In the genomic region with DNA sequence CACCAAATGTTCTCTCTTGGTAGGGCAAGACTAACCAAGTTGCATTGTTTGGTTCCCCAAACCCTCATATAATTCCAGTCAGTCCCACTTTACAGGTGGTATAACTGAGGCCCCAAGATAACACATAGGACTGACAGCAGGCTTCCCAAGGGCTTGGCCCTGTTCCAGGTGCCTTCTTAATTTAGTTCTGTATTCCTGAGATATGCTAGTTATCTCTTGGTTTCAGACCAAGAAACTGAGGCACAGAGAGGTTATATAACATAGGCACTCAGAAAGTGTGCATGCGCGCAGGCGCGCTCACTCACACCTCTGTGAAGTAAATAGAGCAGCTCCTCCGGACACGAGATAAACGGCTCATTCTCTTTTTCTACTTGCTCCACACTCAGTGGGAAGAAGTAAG, we compare ENCODE assay signal across 26 mouse cellular contexts. TPM values are rescaled to one million over a fixed set of nuclear protein-coding genes. Genes with fewer than 3 reads are reported as not detected.
A peak's percentile ranks its signal among the peaks of the same experiment; 100 is the strongest.
DNase-seq lines count a peak whose midpoint lies in the region; ATAC-seq and TF ChIP-seq lines count a peak whose summit lies in the region.
"Had no signal": no experiment of that assay in that cellular context is flagged by ENCODE, and none has a peak within 500 bp of the region (broad histone marks: within the 10 kb centered on the region; RNA-seq: fewer than 3 reads in every experiment).

No protein-coding gene starts in this region.

- H3K4me1 ChIP-seq in embryonic facial prominence, embryonic 13.5 days, result peaks cover 70% of the 10 kb centered on the region
- H3K4me1 ChIP-seq in embryonic facial prominence, embryonic 10.5 days, result peaks cover 77% of the 10 kb centered on the region
- H3K4me1 ChIP-seq in testis, adult 2 months (ENCODE audit: control insufficient read depth, insufficient read depth, low read length), result peaks cover 20% of the 10 kb centered on the region
- H3K4me1 ChIP-seq in hindbrain, embryonic 16.5 days (ENCODE audit: control insufficient read depth, insufficient read depth, low read depth, low read length), result peaks cover 30% of the 10 kb centered on the region

- no peak overlapping the region for H3K4me3 ChIP-seq in embryonic facial prominence, embryonic 13.5 days
- H3K4me3 ChIP-seq in embryonic facial prominence, embryonic 10.5 days, result no peak overlapping the region
- peak overlapping the region; percentile 58; the same call in 1 of the 2 replicates for H3K4me3 ChIP-seq in testis, adult 2 months (ENCODE audit: control insufficient read depth, low read depth, low read length)
- no peak overlapping the region for H3K4me3 ChIP-seq in hindbrain, embryonic 16.5 days (ENCODE audit: low read length)
- H3K4me3 ChIP-seq: forebrain, embryonic 10.5 days; forebrain, embryonic 13.5 days; heart, adult 2 months; heart, embryonic 12.5 days; hindbrain, embryonic 12.5 days; hindbrain, embryonic 15.5 days; intestine, embryonic 15.5 days had no signal

- DNase-seq in embryonic facial prominence, embryonic 10.5 days (ENCODE audit: low spot score), result no peak
- DNase-seq in testis, postnatal 14 days (ENCODE audit: low spot score), result no peak
- DNase-seq in MEL-GATA-1-ER (ENCODE audit: extremely low read depth, low read depth), result peak; percentile 87
- DNase-seq: adrenal gland, postnatal 10 days; adrenal gland, postnatal 36 days; cerebellum, adult 18-20 months; cerebellum, adult 9-10 months; cerebellum, postnatal 14 days; gastrocnemius, postnatal 10 days; gastrocnemius, postnatal 36 days; heart, adult 2 months; kidney, adult 11 months; kidney, adult 8-10 months had no signal

- peaks cover 69% of the 10 kb centered on the region for H3K36me3 ChIP-seq in embryonic facial prominence, embryonic 13.5 days
- peaks cover 75% of the 10 kb centered on the region for H3K36me3 ChIP-seq in embryonic facial prominence, embryonic 10.5 days (replicated peaks)
- no peaks in the 10 kb centered on the region for H3K36me3 ChIP-seq in testis, adult 2 months (ENCODE audit: control insufficient read depth, insufficient read depth, low read length)
- H3K36me3 ChIP-seq in hindbrain, embryonic 16.5 days (ENCODE audit: control insufficient read depth, insufficient read depth, low read length), result peaks cover 14% of the 10 kb centered on the region
- H3K36me3 ChIP-seq: G1E had no signal

- no peak overlapping the region; the same call in 1 of the 2 replicates for H3K4me2 ChIP-seq in embryonic facial prominence, embryonic 13.5 days
- no peak overlapping the region for H3K4me2 ChIP-seq in hindbrain, embryonic 16.5 days (ENCODE audit: low read length)
- H3K4me2 ChIP-seq: forebrain, embryonic 13.5 days; hindbrain, embryonic 12.5 days; hindbrain, embryonic 15.5 days; intestine, embryonic 15.5 days had no signal

- no peak for TF ChIP-seq CTCF in testis, adult 2 months (IDR thresholded peaks at IDR 0.05; ENCODE audit: control insufficient read depth, insufficient read depth, insufficient replicate concordance, low read depth, low read length)

- ATAC-seq in embryonic facial prominence, embryonic 13.5 days (ENCODE audit: insufficient number of reproducible peaks, insufficient read depth, low FRiP score, low TSS enrichment, low read depth), result no peak
- ATAC-seq in hindbrain, embryonic 16.5 days, result no peak
- ATAC-seq: forebrain, embryonic 13.5 days; forebrain, embryonic 16.5 days; intestine, embryonic 15.5 days; Patski had no signal

- WGBS in embryonic facial prominence, embryonic 13.5 days, result 94% methylated on average over 7 of the region's 7 CpGs
- 98% methylated on average over 7 of the region's 7 CpGs for WGBS in embryonic facial prominence, embryonic 10.5 days
- WGBS in hindbrain, embryonic 16.5 days, result 95% methylated on average over 7 of the region's 7 CpGs

- H3K9ac ChIP-seq in embryonic facial prominence, embryonic 13.5 days, result 0 out of 2 replicates have a peak overlapping the region, but pooled peaks have one; percentile 12
- H3K9ac ChIP-seq in hindbrain, embryonic 16.5 days (ENCODE audit: low read depth, low read length), result no peak overlapping the region
- H3K9ac ChIP-seq: heart, embryonic 12.5 days; hindbrain, embryonic 12.5 days; hindbrain, embryonic 15.5 days; intestine, embryonic 15.5 days had no signal

- no peaks in the 10 kb centered on the region for H3K27me3 ChIP-seq in embryonic facial prominence, embryonic 13.5 days
- 0 out of 2 replicates have a peak, but pooled peaks cover 4% of the 10 kb centered on the region for H3K27me3 ChIP-seq in embryonic facial prominence, embryonic 10.5 days (replicated peaks; ENCODE audit: low read depth, poor library complexity, severe bottlenecking)
- H3K27me3 ChIP-seq in testis, adult 2 months (ENCODE audit: control insufficient read depth, insufficient read depth, low read length), result no peaks in the 10 kb centered on the region
- H3K27me3 ChIP-seq in hindbrain, embryonic 16.5 days (replicated peaks; ENCODE audit: control insufficient read depth, insufficient read depth, low read length), result no peaks in the 10 kb centered on the region
- H3K27me3 ChIP-seq: CH12.LX; heart, embryonic 12.5 days; hindbrain, embryonic 12.5 days; hindbrain, embryonic 15.5 days; intestine, embryonic 15.5 days; Patski had no signal

- no peak for TF ChIP-seq POLR2A in testis, adult 2 months (IDR thresholded peaks at IDR 0.05; ENCODE audit: control insufficient read depth, low read depth, low read length)

- H3K27ac ChIP-seq in embryonic facial prominence, embryonic 13.5 days, result no peak overlapping the region
- H3K27ac ChIP-seq in embryonic facial prominence, embryonic 10.5 days (replicated peaks), result no peak overlapping the region
- H3K27ac ChIP-seq in testis, adult 2 months (ENCODE audit: control insufficient read depth, insufficient read depth, low read depth, low read length), result no peak overlapping the region
- H3K27ac ChIP-seq in hindbrain, embryonic 16.5 days (ENCODE audit: low read depth, low read length), result no peak overlapping the region
- H3K27ac ChIP-seq: forebrain, embryonic 13.5 days; heart, adult 2 months; hindbrain, embryonic 12.5 days; hindbrain, embryonic 15.5 days; intestine, embryonic 15.5 days had no signal

- H3K9me3 ChIP-seq in embryonic facial prominence, embryonic 13.5 days, result no peaks in the 10 kb centered on the region
- H3K9me3 ChIP-seq in embryonic facial prominence, embryonic 10.5 days, result no peaks in the 10 kb centered on the region
- no peaks in the 10 kb centered on the region for H3K9me3 ChIP-seq in hindbrain, embryonic 16.5 days (ENCODE audit: control insufficient read depth, low read length)
- H3K9me3 ChIP-seq: forebrain, embryonic 10.5 days; forebrain, embryonic 13.5 days; G1E; heart, embryonic 12.5 days; hindbrain, embryonic 12.5 days; hindbrain, embryonic 15.5 days; intestine, embryonic 15.5 days had no signal

RNA-seq across cellular contexts. Expression of a gene that starts 9.4 kb away (rescaled TPM):
- 71.4 and 72.9 TPM in 2 replicates for polyA plus RNA-seq in embryonic facial prominence, embryonic 13.5 days (2015; fragmentation: Nextera tagmentation; extraction: Ambion mirVana)
- polyA plus RNA-seq in embryonic facial prominence, embryonic 10.5 days (2016; fragmentation: Nextera tagmentation; extraction: Ambion mirVana), result 32.0 and 38.6 TPM in 2 replicates
- polyA plus RNA-seq in testis, adult 2 months (2012; rRNA removed), result 1.2 TPM in 2 replicates
- polyA plus RNA-seq in hindbrain, embryonic 16.5 days (2015; fragmentation: Nextera tagmentation; extraction: Ambion mirVana), result 10.6 and 12.1 TPM in 2 replicates
- polyA plus RNA-seq: G1E had no signal
